Mouse (Mus musculus) lung, embryonic 14.5 days (tissue): ENCODE measurements around the gene Cfap61. TPM values are rescaled to one million over a fixed set of nuclear protein-coding genes. Genes with fewer than 3 reads are reported as not detected.

Source experiments
- ATAC-seq: fragments of 200-750 bp; cut with Nextera tagmentation; 2 replicates; pipeline ENCODE4 v1.8.0; 2017; ENCODE audit warnings: mild to moderate bottlenecking, moderate TSS enrichment, moderate library complexity; ENCODE audit not compliant: insufficient read depth
- DNase-seq: peaks from one replicate; pipeline ENCODE4 v3.0.0-alpha.2; 2015
- H3K27ac ChIP-seq: fragments of 300-500 bp; sonication (generic); 2 replicates; pipeline ENCODE4 v1.5.1; 2014; ENCODE audit warnings: low read depth, mild to moderate bottlenecking, moderate library complexity
- H3K27me3 ChIP-seq: fragments of 300-500 bp; sonication (generic); 2 replicates; pipeline ENCODE4 v1.6.1; 2014; ENCODE audit warnings: low read length, control low read depth; ENCODE audit not compliant: insufficient read depth
- H3K36me3 ChIP-seq: fragments of 300-500 bp; sonication (generic); 2 replicates; pipeline ENCODE4 v1.6.1; 2014; ENCODE audit warnings: control low read depth; ENCODE audit not compliant: insufficient read depth
- H3K4me1 ChIP-seq: fragments of 300-500 bp; sonication (generic); 2 replicates; pipeline ENCODE4 v1.6.1; 2014; ENCODE audit warnings: antibody characterized with exemption, control low read depth; ENCODE audit not compliant: insufficient read depth
- H3K4me2 ChIP-seq: fragments of 300-500 bp; sonication (generic); 2 replicates; pipeline ENCODE4 v1.6.1; 2014; ENCODE audit warnings: mild to moderate bottlenecking
- H3K4me3 ChIP-seq: fragments of 300-500 bp; sonication (generic); 2 replicates; pipeline ENCODE4 v1.5.1; 2014; ENCODE audit warnings: low read depth, low read length
- H3K9ac ChIP-seq: fragments of 300-500 bp; sonication (generic); 2 replicates; pipeline ENCODE4 v1.6.1; 2014
- H3K9me3 ChIP-seq: fragments of 300-500 bp; sonication (generic); 2 replicates; pipeline ENCODE4 v1.6.1; 2016; ENCODE audit warnings: low read depth, low read length, control low read depth
- CTCF ChIP-seq: IDR thresholded peaks from 2 replicates; pipeline ENCODE4 v1.5.1; 2016; ENCODE audit warnings: antibody characterized with exemption, low read depth
- WGBS: fragments of 180-500 bp; shearing (Covaris S2); extraction: QIAGEN DNeasy Blood & Tissue Kit; methylation state at CpG from one replicate; pipeline ENCODE4 v1.1.7; 2014; 5-methylcytosine and 5-hydroxymethylcytosine counted together
- polyA plus RNA-seq: library from polyadenylated mRNA; unstranded; fragments of >200 nt; fragmentation: Nextera tagmentation; extraction: Ambion mirVana; gene quantifications from 2 replicates; pipeline ENCODE4 v1.2.1, GENCODE M21; 2014

Gene Cfap61
- polyA plus RNA-seq, 1 experiment from 2014 or later: not detected

- ATAC-seq (no peak), DNase-seq (no peak)
- 74% methylated on average over 4 of the region's 4 CpGs for WGBS
- no peaks in the 10 kb centered on the region for H3K9me3 ChIP-seq
- no peaks in the 10 kb centered on the region for H3K36me3 ChIP-seq
- H3K4me1 ChIP-seq: no peaks in the 10 kb centered on the region
- TF ChIP-seq CTCF: no peak
- H3K27ac ChIP-seq: no peak overlapping the region
- H3K9ac ChIP-seq: no peak overlapping the region
- H3K27me3 ChIP-seq: no peaks in the 10 kb centered on the region
- no peak overlapping the region for H3K4me2 ChIP-seq
- no peak overlapping the region for H3K4me3 ChIP-seq
Observed at GRCm38 (mm10) chr2:146051334-146051733, 116.8 kb downstream of the Cfap61 start.

- no peaks in the 10 kb centered on the region for H3K4me1 ChIP-seq
- WGBS: 60% methylated on average over 4 of the region's 4 CpGs
- H3K9me3 ChIP-seq: no peaks in the 10 kb centered on the region
- no peak overlapping the region for H3K4me3 ChIP-seq
- H3K27me3 ChIP-seq: no peaks in the 10 kb centered on the region
- H3K4me2 ChIP-seq: no peak overlapping the region
- no peak overlapping the region for H3K9ac ChIP-seq
- no peaks in the 10 kb centered on the region for H3K36me3 ChIP-seq
- TF ChIP-seq CTCF: no peak
- DNase-seq: no peak
- no peak overlapping the region for H3K27ac ChIP-seq
- ATAC-seq: no peak
Observed at GRCm38 (mm10) chr2:146057123-146057522, 122.5 kb downstream of the Cfap61 start.

GRCm38 (mm10) chr2:146058791-146059190 lies 124.2 kb downstream of the Cfap61 start:
- Histone ChIP-seq H3K27me3 (no peaks in the 10 kb centered on the region), H3K27ac (no peak overlapping the region), H3K9me3 (no peaks in the 10 kb centered on the region), H3K36me3 (no peaks in the 10 kb centered on the region), H3K4me2 (no peak overlapping the region), H3K4me1 (no peaks in the 10 kb centered on the region), H3K9ac (no peak overlapping the region), H3K4me3 (no peak overlapping the region)
- ATAC-seq: no peak
- DNase-seq: no peak
- TF ChIP-seq CTCF: no peak
- 64% methylated on average over 3 of the region's 3 CpGs for WGBS

GRCm38 (mm10) chr2:146061421-146062300 lies 127.1 kb downstream of the Cfap61 start:
- no peaks in the 10 kb centered on the region for H3K36me3 ChIP-seq
- no peak overlapping the region for H3K27ac ChIP-seq
- no peaks in the 10 kb centered on the region for H3K9me3 ChIP-seq
- no peak overlapping the region for H3K9ac ChIP-seq
- peak overlapping the region; percentile 39 for H3K4me2 ChIP-seq
- no peak for TF ChIP-seq CTCF
- H3K4me1 ChIP-seq: no peaks in the 10 kb centered on the region
- ATAC-seq (no peak), DNase-seq (no peak)
- no peak overlapping the region for H3K4me3 ChIP-seq
- H3K27me3 ChIP-seq: no peaks in the 10 kb centered on the region
- 58% methylated on average over 16 of the region's 16 CpGs for WGBS

- TF ChIP-seq CTCF: no peak
- Histone ChIP-seq H3K4me3 (no peak overlapping the region), H3K4me2 (peak overlapping the region; percentile 39), H3K27ac (peak overlapping the region; percentile 61; the same call in 1 of the 2 replicates), H3K27me3 (no peaks in the 10 kb centered on the region), H3K9ac (no peak overlapping the region), H3K4me1 (no peaks in the 10 kb centered on the region), H3K9me3 (no peaks in the 10 kb centered on the region), H3K36me3 (no peaks in the 10 kb centered on the region)
- ATAC-seq (peak; percentile 48), DNase-seq (peak; percentile 33)
- 41% methylated on average over 13 of the region's 13 CpGs for WGBS
Observed at GRCm38 (mm10) chr2:146062330-146063092, 127.9 kb downstream of the Cfap61 start.

GRCm38 (mm10) chr2:146063093-146064074 lies 128.8 kb downstream of the Cfap61 start:
- WGBS: 53% methylated on average over 11 of the region's 11 CpGs
- Histone ChIP-seq H3K36me3 (no peaks in the 10 kb centered on the region), H3K4me2 (0 out of 2 replicates have a peak overlapping the region, but pooled peaks have one; percentile 39), H3K4me3 (no peak overlapping the region), H3K27ac (peak overlapping the region; percentile 61; the same call in 1 of the 2 replicates), H3K4me1 (no peaks in the 10 kb centered on the region), H3K9ac (no peak overlapping the region), H3K27me3 (no peaks in the 10 kb centered on the region), H3K9me3 (no peaks in the 10 kb centered on the region)
- peak; percentile 51 for ATAC-seq
- TF ChIP-seq CTCF: no peak
- no peak for DNase-seq
